Comparison of ENCODE assay signal across 15 mouse cellular contexts in genomic region chr7:48756306-48756931, GRCm38 (mm10). TPM values are rescaled to one million over a fixed set of nuclear protein-coding genes. Genes with fewer than 3 reads are reported as not detected.
DNase-seq lines count a peak whose midpoint lies in the region; ATAC-seq and TF ChIP-seq lines count a peak whose summit lies in the region.
"Had no signal": no experiment of that assay in that cellular context is flagged by ENCODE, and none has a peak within 500 bp of the region (broad histone marks: within the 10 kb centered on the region; RNA-seq: fewer than 3 reads in every experiment).

No protein-coding gene starts in this region.

- peak; percentile 55 for TF ChIP-seq RAD21 in CH12.LX (IDR thresholded peaks at IDR 0.05; ENCODE audit: low read depth, low read length)

- 83% methylated on average over 4 of the region's 4 CpGs for WGBS in liver, postnatal 0 days (ENCODE audit: insufficient replicate concordance)

- no peaks in the 10 kb centered on the region for H3K36me3 ChIP-seq in liver, postnatal 0 days (replicated peaks; ENCODE audit: insufficient read depth, low read length)
- no peaks in the 10 kb centered on the region for H3K36me3 ChIP-seq in CH12.LX (replicated peaks in 1 of 2; ENCODE audit: control insufficient read depth in 1 of 2, insufficient read depth in 1 of 2, low read length in 1 of 2)
- H3K36me3 ChIP-seq: embryonic facial prominence, embryonic 12.5 days; liver, embryonic 15.5 days; neural tube, embryonic 12.5 days had no signal

- H3K4me1 ChIP-seq in liver, postnatal 0 days (ENCODE audit: insufficient read depth): no peaks in the 10 kb centered on the region
- H3K4me1 ChIP-seq in CH12.LX (ENCODE audit: control insufficient read depth in 1 of 2, insufficient read depth in 2 of 2): peaks cover 11 to 42% of the 10 kb centered on the region in 2 experiments
- H3K4me1 ChIP-seq: embryonic facial prominence, embryonic 12.5 days; liver, embryonic 15.5 days; neural tube, embryonic 12.5 days had no signal

- ATAC-seq in liver, postnatal 0 days: no peak
- ATAC-seq: forebrain, embryonic 16.5 days had no signal

- peak; percentile 36 for TF ChIP-seq CTCF in liver, postnatal 0 days (IDR thresholded peaks at IDR 0.05; ENCODE audit: low read depth)
- peak in 1 of 2 experiments; percentile 44; a peak in 2 of 4 replicates for TF ChIP-seq CTCF in CH12.LX (conservative IDR thresholded peaks at IDR 0.05 in 1 of 2, IDR thresholded peaks at IDR 0.05 in 1 of 2; ENCODE audit: low read depth in 2 of 2, low read length in 2 of 2)
- TF ChIP-seq CTCF in brain, embryonic 14.5 days (IDR thresholded peaks at IDR 0.05; ENCODE audit: borderline replicate concordance, extremely low read depth, insufficient read depth, insufficient read length): peak; percentile 20; the same call in 1 of the 2 replicates

- H3K9me3 ChIP-seq in liver, postnatal 0 days (ENCODE audit: low read length): no peaks in the 10 kb centered on the region
- no peaks in the 10 kb centered on the region for H3K9me3 ChIP-seq in CH12.LX (replicated peaks; ENCODE audit: low read length)
- H3K9me3 ChIP-seq: embryonic facial prominence, embryonic 12.5 days; liver, embryonic 15.5 days; neural tube, embryonic 12.5 days had no signal

- TF ChIP-seq EP300 in liver, postnatal 0 days (IDR thresholded peaks at IDR 0.05; ENCODE audit: low read depth): no peak
- TF ChIP-seq EP300 in CH12.LX (IDR thresholded peaks at IDR 0.05; ENCODE audit: low read length): no peak

- H3K4me3 ChIP-seq in liver, postnatal 0 days (ENCODE audit: low read depth, low read length): no peak overlapping the region
- no peak overlapping the region for H3K4me3 ChIP-seq in CH12.LX (replicated peaks in 1 of 3; ENCODE audit: low read depth in 2 of 3, low read length in 2 of 3, poor library complexity in 1 of 3)
- H3K4me3 ChIP-seq: embryonic facial prominence, embryonic 12.5 days; liver, embryonic 15.5 days; neural tube, embryonic 12.5 days had no signal

- no peak overlapping the region for H3K4me2 ChIP-seq in liver, postnatal 0 days (ENCODE audit: low read depth, low read length)
- H3K4me2 ChIP-seq in CH12.LX (ENCODE audit: insufficient read depth, low read depth, poor library complexity, severe bottlenecking): no peak overlapping the region
- H3K4me2 ChIP-seq: embryonic facial prominence, embryonic 12.5 days; liver, embryonic 15.5 days; neural tube, embryonic 12.5 days had no signal

- H3K27ac ChIP-seq in liver, postnatal 0 days (ENCODE audit: low read depth): no peak overlapping the region
- H3K27ac ChIP-seq in CH12.LX (ENCODE audit: insufficient read depth, low read depth): no peak overlapping the region
- H3K27ac ChIP-seq: embryonic facial prominence, embryonic 12.5 days; liver, embryonic 15.5 days; neural tube, embryonic 12.5 days had no signal

- H3K27me3 ChIP-seq in liver, postnatal 0 days (ENCODE audit: insufficient read depth, low read length): no peaks in the 10 kb centered on the region
- peaks cover 4% of the 10 kb centered on the region for H3K27me3 ChIP-seq in CH12.LX (replicated peaks)
- H3K27me3 ChIP-seq: embryonic facial prominence, embryonic 12.5 days; liver, embryonic 15.5 days; neural tube, embryonic 12.5 days had no signal

- peak; percentile 18 for DNase-seq in heart, adult 11 months
- DNase-seq in heart, postnatal 4 days: no peak
- no peak for DNase-seq in liver, postnatal 0 days
- DNase-seq in liver (no peak), CH12.LX (ENCODE audit: extremely low read depth) (no peak)
- DNase-seq in brain, embryonic 14.5 days (ENCODE audit: low read depth): peak; percentile 50
- no peak for DNase-seq in layer of hippocampus, adult 9-11 months
- no peak for DNase-seq in ovary, postnatal 36 days (ENCODE audit: low spot score)
- DNase-seq: adrenal gland, postnatal 14 days; heart, postnatal 36 days; kidney, adult 18-20 months had no signal

- H3K79me2 ChIP-seq in CH12.LX (replicated peaks; ENCODE audit: control insufficient read depth, extremely low read depth, insufficient read depth, poor library complexity, severe bottlenecking): no peaks in the 10 kb centered on the region

- no peak for TF ChIP-seq POLR2A in CH12.LX (IDR thresholded peaks at IDR 0.05; ENCODE audit: low read depth, low read length)
- TF ChIP-seq POLR2A in brain, embryonic 14.5 days (IDR thresholded peaks at IDR 0.05; ENCODE audit: borderline replicate concordance, extremely low read depth, insufficient read depth, insufficient read length, poor library complexity, severe bottlenecking): no peak

- dilution Hi-C loops in CH12.LX (cut with MboI; ENCODE audit: extremely low pct_ligation_motif_present, extremely low pct_unique_long_range_greater_than_20kb, low sequenced_read_pairs): no loop called here

- H3K9ac ChIP-seq in liver, postnatal 0 days (replicated peaks): no peak overlapping the region
- H3K9ac ChIP-seq in CH12.LX (ENCODE audit: insufficient read depth, low read depth): no peak overlapping the region
- H3K9ac ChIP-seq: embryonic facial prominence, embryonic 12.5 days; liver, embryonic 15.5 days; neural tube, embryonic 12.5 days had no signal

- in situ Hi-C loops in CH12.LX (cut with MboI; ENCODE audit: low pct_ligation_motif_present, low pct_unique_long_range_greater_than_20kb, low sequenced_read_pairs): loop anchor here (5.0 to 25.0 kb wide), 2 partner anchors 121 to 506 kb away; no protein-coding TSS in a partner anchor

TF ChIP-seq in CH12.LX, 34 proteins besides CTCF, POLR2A, EP300 and RAD21:
- peak; percentile 12; the same call in 1 of the 2 replicates for TF ChIP-seq SMC3 (IDR thresholded peaks at IDR 0.05; ENCODE audit: low read depth, low read length)
- TF ChIP-seq GABPA (IDR thresholded peaks at IDR 0.05; ENCODE audit: insufficient replicate concordance, low read depth, low read length): no peak

RNA-seq across cellular contexts. Expression of gene Zdhhc13, which starts 32.4 kb away (rescaled TPM):
- 10 to 100 TPM; 21.2 to 22.6 TPM for total RNA-seq in heart, postnatal 4 days (2021)
- 8.2 and 10.3 TPM in 2 replicates for polyA plus RNA-seq in liver, postnatal 0 days (2015; fragmentation: Nextera tagmentation; extraction: Ambion mirVana)
- total RNA-seq in CH12.LX (2012; rRNA removed) (19.9 and 22.0 TPM in 2 replicates), CH12.LX (2014; rRNA removed) (74.3 and 76.8 TPM in 2 replicates)
- polyA plus RNA-seq in CH12.LX (2012; ENCODE audit: insufficient read length, low read depth): 29.8 and 32.3 TPM in 2 replicates
- 33.5 and 45.8 TPM in 2 replicates for polyA plus RNA-seq in brain, embryonic 14.5 days (2012; rRNA removed)

Comparison
In these comparisons a context has a peak if more than half of its experiments do, and no peak if none do; other contexts are left out.
1. DNase-seq: peak in heart, adult 11 months (single experiment) and brain, embryonic 14.5 days (single experiment); none in heart, postnatal 4 days (single experiment), liver, postnatal 0 days (single experiment), liver (single experiment), CH12.LX (single experiment), layer of hippocampus, adult 9-11 months (single experiment) and ovary, postnatal 36 days (single experiment).